Mouse (Mus musculus): ENCODE data around the gene Ttc28. TPM values are rescaled to one million over a fixed set of nuclear protein-coding genes. Genes with fewer than 3 reads are reported as not detected.
A peak's percentile ranks its signal among the peaks of the same experiment; 100 is the strongest.

Gene Ttc28
- polyA plus RNA-seq, 1 experiment from 2014 or later: 2.9 TPM

GRCm38 (mm10) chr5:111127786-111128185 is 248.2 kb downstream of the Ttc28 start:
- H3K4me3 ChIP-seq (ENCODE audit: low read depth, low read length): no peak overlapping the region
- peak; percentile 10; the same call in 1 of the 2 replicates for ATAC-seq
- no peaks in the 10 kb centered on the region for H3K9me3 ChIP-seq (ENCODE audit: control insufficient read depth)
- WGBS: 61% methylated on average over 5 of the region's 5 CpGs
- H3K9ac ChIP-seq (ENCODE audit: low read depth, low read length): no peak overlapping the region
- no peak for TF ChIP-seq CTCF (IDR thresholded peaks at IDR 0.05; ENCODE audit: low read depth)
- H3K36me3 ChIP-seq (ENCODE audit: control insufficient read depth, insufficient read depth): no peaks in the 10 kb centered on the region
- H3K4me1 ChIP-seq (replicated peaks; ENCODE audit: control insufficient read depth, insufficient read depth, low read length): peaks cover 13% of the 10 kb centered on the region; the same call in 1 of the 2 replicates
- peak overlapping the region; percentile 60; the same call in 1 of the 2 replicates for H3K27ac ChIP-seq (ENCODE audit: low read depth, low read length)
- H3K27me3 ChIP-seq (replicated peaks; ENCODE audit: control insufficient read depth, insufficient read depth, low read length): no peaks in the 10 kb centered on the region
- H3K4me2 ChIP-seq (replicated peaks; ENCODE audit: low read depth): no peak overlapping the region

GRCm38 (mm10) chr5:111130121-111130520 is 250.5 kb downstream of the Ttc28 start:
- TF ChIP-seq CTCF (IDR thresholded peaks at IDR 0.05; ENCODE audit: low read depth): no peak
- H3K36me3 ChIP-seq (ENCODE audit: control insufficient read depth, insufficient read depth): no peaks in the 10 kb centered on the region
- no peak overlapping the region for H3K4me3 ChIP-seq (ENCODE audit: low read depth, low read length)
- no peaks in the 10 kb centered on the region for H3K9me3 ChIP-seq (ENCODE audit: control insufficient read depth)
- no peak overlapping the region for H3K4me2 ChIP-seq (replicated peaks; ENCODE audit: low read depth)
- no peak overlapping the region for H3K27ac ChIP-seq (ENCODE audit: low read depth, low read length)
- peaks cover 9% of the 10 kb centered on the region; the same call in 1 of the 2 replicates for H3K4me1 ChIP-seq (replicated peaks; ENCODE audit: control insufficient read depth, insufficient read depth, low read length)
- 72% methylated on average over 8 of the region's 8 CpGs for WGBS
- no peak overlapping the region for H3K9ac ChIP-seq (ENCODE audit: low read depth, low read length)
- no peaks in the 10 kb centered on the region for H3K27me3 ChIP-seq (replicated peaks; ENCODE audit: control insufficient read depth, insufficient read depth, low read length)
- no peak for ATAC-seq

- H3K4me2 ChIP-seq (replicated peaks; ENCODE audit: low read depth): no peak overlapping the region
- H3K9me3 ChIP-seq (ENCODE audit: control insufficient read depth): no peaks in the 10 kb centered on the region
- H3K4me1 ChIP-seq (replicated peaks; ENCODE audit: control insufficient read depth, insufficient read depth, low read length): peaks cover 9% of the 10 kb centered on the region; the same call in 1 of the 2 replicates
- no peak overlapping the region for H3K27ac ChIP-seq (ENCODE audit: low read depth, low read length)
- no peaks in the 10 kb centered on the region for H3K36me3 ChIP-seq (ENCODE audit: control insufficient read depth, insufficient read depth)
- ATAC-seq: no peak
- no peaks in the 10 kb centered on the region for H3K27me3 ChIP-seq (replicated peaks; ENCODE audit: control insufficient read depth, insufficient read depth, low read length)
- H3K9ac ChIP-seq (ENCODE audit: low read depth, low read length): no peak overlapping the region
- WGBS: 95% methylated on average over 18 of the region's 18 CpGs
- H3K4me3 ChIP-seq (ENCODE audit: low read depth, low read length): no peak overlapping the region
- TF ChIP-seq CTCF (IDR thresholded peaks at IDR 0.05; ENCODE audit: low read depth): no peak
Measured at GRCm38 (mm10) chr5:111131561-111131960, 252.0 kb downstream of the Ttc28 start.

GRCm38 (mm10) chr5:111133150-111133549 is 253.5 kb downstream of the Ttc28 start:
- no peak for TF ChIP-seq CTCF (IDR thresholded peaks at IDR 0.05; ENCODE audit: low read depth)
- Histone ChIP-seq H3K9me3 (ENCODE audit: control insufficient read depth) (no peaks in the 10 kb centered on the region), H3K27ac (ENCODE audit: low read depth, low read length) (no peak overlapping the region), H3K4me2 (replicated peaks; ENCODE audit: low read depth) (no peak overlapping the region), H3K27me3 (replicated peaks; ENCODE audit: control insufficient read depth, insufficient read depth, low read length) (no peaks in the 10 kb centered on the region), H3K4me1 (replicated peaks; ENCODE audit: control insufficient read depth, insufficient read depth, low read length) (peaks cover 5% of the 10 kb centered on the region; the same call in 1 of the 2 replicates), H3K4me3 (ENCODE audit: low read depth, low read length) (no peak overlapping the region), H3K9ac (ENCODE audit: low read depth, low read length) (no peak overlapping the region), H3K36me3 (ENCODE audit: control insufficient read depth, insufficient read depth) (no peaks in the 10 kb centered on the region)
- no peak for ATAC-seq
- 91% methylated on average over 5 of the region's 5 CpGs for WGBS

GRCm38 (mm10) chr5:111133754-111134153 is 254.2 kb downstream of the Ttc28 start:
- no peak overlapping the region for H3K27ac ChIP-seq (ENCODE audit: low read depth, low read length)
- 90% methylated on average over 7 of the region's 7 CpGs for WGBS
- no peak for TF ChIP-seq CTCF (IDR thresholded peaks at IDR 0.05; ENCODE audit: low read depth)
- H3K4me2 ChIP-seq (replicated peaks; ENCODE audit: low read depth): no peak overlapping the region
- no peaks in the 10 kb centered on the region for H3K4me1 ChIP-seq (replicated peaks; ENCODE audit: control insufficient read depth, insufficient read depth, low read length)
- no peaks in the 10 kb centered on the region for H3K36me3 ChIP-seq (ENCODE audit: control insufficient read depth, insufficient read depth)
- ATAC-seq: no peak
- H3K4me3 ChIP-seq (ENCODE audit: low read depth, low read length): no peak overlapping the region
- H3K9me3 ChIP-seq (ENCODE audit: control insufficient read depth): no peaks in the 10 kb centered on the region
- no peaks in the 10 kb centered on the region for H3K27me3 ChIP-seq (replicated peaks; ENCODE audit: control insufficient read depth, insufficient read depth, low read length)
- H3K9ac ChIP-seq (ENCODE audit: low read depth, low read length): no peak overlapping the region

- TF ChIP-seq CTCF (IDR thresholded peaks at IDR 0.05; ENCODE audit: low read depth): no peak
- 75% methylated on average over 6 of the region's 6 CpGs for WGBS
- H3K36me3 ChIP-seq (ENCODE audit: control insufficient read depth, insufficient read depth): no peaks in the 10 kb centered on the region
- no peaks in the 10 kb centered on the region for H3K27me3 ChIP-seq (replicated peaks; ENCODE audit: control insufficient read depth, insufficient read depth, low read length)
- no peak for ATAC-seq
- H3K4me3 ChIP-seq (ENCODE audit: low read depth, low read length): no peak overlapping the region
- no peaks in the 10 kb centered on the region for H3K9me3 ChIP-seq (ENCODE audit: control insufficient read depth)
- H3K27ac ChIP-seq (ENCODE audit: low read depth, low read length): no peak overlapping the region
- H3K4me2 ChIP-seq (replicated peaks; ENCODE audit: low read depth): no peak overlapping the region
- H3K9ac ChIP-seq (ENCODE audit: low read depth, low read length): no peak overlapping the region
- peaks cover 6% of the 10 kb centered on the region; the same call in 1 of the 2 replicates for H3K4me1 ChIP-seq (replicated peaks; ENCODE audit: control insufficient read depth, insufficient read depth, low read length)
Measured at GRCm38 (mm10) chr5:111137283-111137682, 257.7 kb downstream of the Ttc28 start.

GRCm38 (mm10) chr5:111137742-111138141 is 258.1 kb downstream of the Ttc28 start:
- Histone ChIP-seq H3K4me1 (replicated peaks; ENCODE audit: control insufficient read depth, insufficient read depth, low read length) (peaks cover 6% of the 10 kb centered on the region; the same call in 1 of the 2 replicates), H3K27ac (ENCODE audit: low read depth, low read length) (no peak overlapping the region), H3K27me3 (replicated peaks; ENCODE audit: control insufficient read depth, insufficient read depth, low read length) (no peaks in the 10 kb centered on the region), H3K4me3 (ENCODE audit: low read depth, low read length) (no peak overlapping the region), H3K36me3 (ENCODE audit: control insufficient read depth, insufficient read depth) (no peaks in the 10 kb centered on the region), H3K4me2 (replicated peaks; ENCODE audit: low read depth) (no peak overlapping the region), H3K9ac (ENCODE audit: low read depth, low read length) (no peak overlapping the region), H3K9me3 (ENCODE audit: control insufficient read depth) (no peaks in the 10 kb centered on the region)
- TF ChIP-seq CTCF (IDR thresholded peaks at IDR 0.05; ENCODE audit: low read depth): no peak
- 68% methylated on average over 13 of the region's 13 CpGs for WGBS
- no peak for ATAC-seq

Data from intestine, postnatal 0 days (tissue).